Mouse (Mus musculus) kidney, embryonic 14.5 days (tissue): ENCODE measurements around the gene Chaf1a. TPM values are rescaled to one million over a fixed set of nuclear protein-coding genes. Genes with fewer than 3 reads are reported as not detected.
"Not testable (repeated sequence)": the region's sequence is repeated elsewhere in the genome, so short reads cannot be mapped to it uniquely, and the experiment has no call there.

Source experiments
- ATAC-seq: fragments of 200-750 bp; cut with Nextera tagmentation; 2 replicates; pipeline ENCODE4 v1.8.0; 2017; ENCODE audit warnings: moderate number of reproducible peaks, mild to moderate bottlenecking, moderate TSS enrichment, moderate library complexity; ENCODE audit not compliant: low FRiP score, low TSS enrichment
- H3K27ac ChIP-seq: fragments of 300-500 bp; sonication (generic); 2 replicates; pipeline ENCODE4 v1.5.1; 2014; ENCODE audit warnings: low read depth, mild to moderate bottlenecking, low read length, moderate library complexity, mixed read lengths
- H3K27me3 ChIP-seq: fragments of 300-500 bp; sonication (generic); 2 replicates; pipeline ENCODE4 v1.6.1; 2014; ENCODE audit warnings: mild to moderate bottlenecking, low read length; ENCODE audit not compliant: control insufficient read depth, insufficient read depth
- H3K36me3 ChIP-seq: fragments of 300-500 bp; sonication (generic); 2 replicates; pipeline ENCODE4 v1.6.1; 2014; ENCODE audit warnings: low read length, mixed read lengths; ENCODE audit not compliant: control insufficient read depth, insufficient read depth
- H3K4me1 ChIP-seq: fragments of 300-500 bp; sonication (generic); 2 replicates; pipeline ENCODE4 v1.6.1; 2014; ENCODE audit warnings: low read length, mixed read lengths; ENCODE audit not compliant: control insufficient read depth, insufficient read depth
- H3K4me2 ChIP-seq: fragments of 300-500 bp; sonication (generic); replicated peaks from 2 replicates; pipeline ENCODE4 v1.6.1; 2014; ENCODE audit warnings: low read depth, mild to moderate bottlenecking, low read length
- H3K4me3 ChIP-seq: fragments of 300-500 bp; sonication (generic); 2 replicates; pipeline ENCODE4 v1.5.1; 2014; ENCODE audit warnings: mild to moderate bottlenecking, low read length
- H3K9ac ChIP-seq: fragments of 300-500 bp; sonication (generic); 2 replicates; pipeline ENCODE4 v1.6.1; 2014; ENCODE audit warnings: low read depth, mild to moderate bottlenecking, low read length, moderate library complexity
- H3K9me3 ChIP-seq: fragments of 300-500 bp; sonication (generic); 2 replicates; pipeline ENCODE4 v1.6.1; 2016; ENCODE audit warnings: low read length; ENCODE audit not compliant: control insufficient read depth
- WGBS: fragments of 180-500 bp; shearing (Covaris S2); extraction: QIAGEN DNeasy Blood & Tissue Kit; methylation state at CpG from one replicate; pipeline ENCODE4 v1.1.7; 2014; 5-methylcytosine and 5-hydroxymethylcytosine counted together
- polyA plus RNA-seq: library from polyadenylated mRNA; unstranded; fragments of >200 nt; fragmentation: Nextera tagmentation; extraction: Ambion mirVana; gene quantifications from 2 replicates; pipeline ENCODE4 v1.2.1, GENCODE M21; 2014

Gene Chaf1a
- polyA plus RNA-seq, 1 experiment from 2014 or later, result 25.4 TPM

GRCm38 (mm10) chr17:56069066-56069465 is 28.8 kb downstream of the Chaf1a start:
- Histone ChIP-seq H3K9ac (no peak overlapping the region), H3K9me3 (no peaks in the 10 kb centered on the region), H3K4me2 (no peak overlapping the region), H3K36me3 (peaks cover 88% of the 10 kb centered on the region), H3K4me1 (peaks cover 3% of the 10 kb centered on the region), H3K27me3 (no peaks in the 10 kb centered on the region), H3K27ac (no peak overlapping the region), H3K4me3 (no peak overlapping the region)
- no peak for ATAC-seq
- 97% methylated on average over 14 of the region's 14 CpGs for WGBS

GRCm38 (mm10) chr17:56071126-56071525 is 30.9 kb downstream of the Chaf1a start:
- Histone ChIP-seq H3K27me3 (no peaks in the 10 kb centered on the region), H3K4me1 (peaks cover 10% of the 10 kb centered on the region), H3K9me3 (no peaks in the 10 kb centered on the region), H3K4me3 (no peak overlapping the region), H3K4me2 (no peak overlapping the region), H3K36me3 (peaks cover 68% of the 10 kb centered on the region), H3K27ac (no peak overlapping the region), H3K9ac (no peak overlapping the region)
- ATAC-seq, result no peak

DNA sequence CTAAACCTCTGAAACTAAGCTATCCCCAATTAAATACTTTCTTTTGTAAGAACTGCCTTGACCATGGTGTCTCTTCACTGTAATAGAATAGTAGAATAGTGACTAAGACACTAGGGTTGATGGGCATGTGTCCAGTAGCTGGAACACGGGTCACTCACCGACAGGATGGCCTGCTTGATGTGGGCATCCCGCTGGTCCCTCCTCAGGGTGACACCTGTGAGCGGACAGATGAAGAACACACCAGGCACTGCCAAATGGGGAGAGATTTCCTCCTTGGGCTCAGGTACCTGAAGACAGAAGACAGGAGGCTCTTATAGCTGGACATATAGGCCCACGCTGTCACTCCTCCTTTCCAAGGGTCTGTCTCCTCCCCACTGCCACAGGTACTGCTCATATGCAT is 32.0 kb downstream of the Chaf1a start:
- H3K9ac ChIP-seq, result no peak overlapping the region
- 86% methylated on average over 5 of the region's 5 CpGs for WGBS
- peaks cover 57% of the 10 kb centered on the region for H3K36me3 ChIP-seq
- ATAC-seq, result no peak
- H3K27me3 ChIP-seq, result no peaks in the 10 kb centered on the region
- H3K27ac ChIP-seq, result no peak overlapping the region
- H3K4me1 ChIP-seq, result peaks cover 10% of the 10 kb centered on the region
- no peak overlapping the region for H3K4me3 ChIP-seq
- no peak overlapping the region for H3K4me2 ChIP-seq
- no peaks in the 10 kb centered on the region for H3K9me3 ChIP-seq

DNA sequence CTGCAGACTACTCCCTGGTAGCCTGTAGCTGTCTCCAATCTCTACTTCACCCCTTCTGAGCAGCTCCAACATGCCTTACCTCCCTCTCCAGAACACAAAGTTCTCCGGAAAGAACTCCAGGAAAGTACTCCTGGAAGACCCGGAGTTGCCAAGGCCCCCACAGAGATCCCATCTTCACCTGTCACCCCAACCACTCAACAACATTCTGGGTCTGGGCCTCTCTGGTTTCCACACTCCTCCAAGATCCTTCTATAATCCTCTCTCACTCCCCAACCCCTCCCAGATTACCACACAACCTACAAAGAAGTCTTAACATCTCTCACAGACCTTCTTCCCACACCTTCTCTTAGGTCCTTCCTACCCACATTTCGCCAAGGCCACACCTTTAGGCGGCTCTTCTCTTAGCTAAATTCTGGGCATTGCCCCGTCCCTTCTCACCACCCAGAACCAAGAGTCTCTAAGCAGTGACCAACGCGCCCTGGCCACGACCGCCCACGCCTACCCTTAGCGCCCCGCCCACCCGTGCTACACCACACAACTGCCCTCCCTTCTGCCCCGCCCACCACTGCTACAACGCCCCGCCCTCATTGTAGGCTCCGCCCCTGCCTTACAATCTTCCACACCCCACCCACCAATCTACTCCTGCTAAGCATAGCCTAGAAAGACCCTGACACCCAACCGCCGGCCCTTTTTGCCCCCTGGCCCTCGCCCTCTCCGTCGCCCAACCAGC is 34.0 kb downstream of the Chaf1a start:
- WGBS, result 7% methylated on average over 22 of the region's 22 CpGs
- peak overlapping the region; percentile 98 for H3K27ac ChIP-seq
- peaks cover 10% of the 10 kb centered on the region for H3K4me1 ChIP-seq
- ATAC-seq, result peak; percentile 29
- H3K4me2 ChIP-seq, result peak overlapping the region; percentile 59
- peak overlapping the region; percentile 74 for H3K9ac ChIP-seq
- peak overlapping the region; percentile 80 for H3K4me3 ChIP-seq
- H3K36me3 ChIP-seq, result peaks cover 36% of the 10 kb centered on the region
- no peaks in the 10 kb centered on the region for H3K9me3 ChIP-seq
- H3K27me3 ChIP-seq, result no peaks in the 10 kb centered on the region

DNA sequence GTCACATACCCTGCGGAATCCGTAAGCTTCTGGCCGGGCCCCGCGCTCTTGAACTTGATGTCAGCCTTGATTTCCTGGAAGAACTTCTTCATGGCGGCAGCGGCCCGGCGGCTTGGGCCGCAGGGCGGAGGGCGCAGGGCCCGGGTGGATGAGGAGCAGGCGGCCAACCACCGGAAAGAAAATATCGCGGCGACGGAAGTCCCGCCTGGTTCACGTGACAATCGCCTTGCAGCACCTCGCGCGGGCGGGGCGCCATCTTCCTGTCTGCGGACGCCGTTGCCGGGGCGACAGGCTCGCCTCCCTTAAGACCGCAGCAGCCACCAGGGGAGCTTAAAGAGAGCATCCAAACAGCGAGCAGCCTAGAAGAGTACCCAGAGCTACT is 34.6 kb downstream of the Chaf1a start, which contains the start of gene Ubxn6:
Gene Ubxn6, minus strand, starts transcription at position 202 of the 382 bp plus-strand sequence.
- peaks cover 10% of the 10 kb centered on the region for H3K4me1 ChIP-seq
- peak within 1 kb of the TSS; percentile 98 for H3K27ac ChIP-seq
- H3K4me2 ChIP-seq, result peak within 1 kb of the TSS; percentile 59
- H3K4me3 ChIP-seq, result peak within 1 kb of the TSS; percentile 80
- peaks cover 31% of the 10 kb centered on the region for H3K36me3 ChIP-seq
- WGBS, result 0% methylated on average over 35 of the region's 35 CpGs
- ATAC-seq, result peak; percentile 56
- no peaks in the 10 kb centered on the region for H3K9me3 ChIP-seq
- peak within 1 kb of the TSS; percentile 74 for H3K9ac ChIP-seq
- no peaks in the 10 kb centered on the region for H3K27me3 ChIP-seq

- 94% methylated on average over 5 of the region's 5 CpGs for WGBS
- Histone ChIP-seq H3K4me3 (no peak overlapping the region), H3K27me3 (no peaks in the 10 kb centered on the region), H3K27ac (no peak overlapping the region), H3K9ac (no peak overlapping the region), H3K4me2 (no peak overlapping the region), H3K4me1 (peaks cover 26% of the 10 kb centered on the region), H3K36me3 (peaks cover 7% of the 10 kb centered on the region), H3K9me3 (no peaks in the 10 kb centered on the region)
- ATAC-seq, result no peak
Measured at GRCm38 (mm10) chr17:56077523-56077922, 37.3 kb downstream of the Chaf1a start.

GRCm38 (mm10) chr17:56078361-56078760 is 38.1 kb downstream of the Chaf1a start:
- ATAC-seq, H3K9me3 ChIP-seq, H3K36me3 ChIP-seq, H3K27me3 ChIP-seq, H3K9ac ChIP-seq, H3K27ac ChIP-seq: not testable (repeated sequence)
- Histone ChIP-seq H3K4me3 (peak overlapping the region; percentile 14; the same call in 1 of the 2 replicates), H3K4me1 (peaks cover 26% of the 10 kb centered on the region), H3K4me2 (peak overlapping the region; percentile 31)
- 67% methylated on average over 9 of the region's 9 CpGs for WGBS

DNA sequence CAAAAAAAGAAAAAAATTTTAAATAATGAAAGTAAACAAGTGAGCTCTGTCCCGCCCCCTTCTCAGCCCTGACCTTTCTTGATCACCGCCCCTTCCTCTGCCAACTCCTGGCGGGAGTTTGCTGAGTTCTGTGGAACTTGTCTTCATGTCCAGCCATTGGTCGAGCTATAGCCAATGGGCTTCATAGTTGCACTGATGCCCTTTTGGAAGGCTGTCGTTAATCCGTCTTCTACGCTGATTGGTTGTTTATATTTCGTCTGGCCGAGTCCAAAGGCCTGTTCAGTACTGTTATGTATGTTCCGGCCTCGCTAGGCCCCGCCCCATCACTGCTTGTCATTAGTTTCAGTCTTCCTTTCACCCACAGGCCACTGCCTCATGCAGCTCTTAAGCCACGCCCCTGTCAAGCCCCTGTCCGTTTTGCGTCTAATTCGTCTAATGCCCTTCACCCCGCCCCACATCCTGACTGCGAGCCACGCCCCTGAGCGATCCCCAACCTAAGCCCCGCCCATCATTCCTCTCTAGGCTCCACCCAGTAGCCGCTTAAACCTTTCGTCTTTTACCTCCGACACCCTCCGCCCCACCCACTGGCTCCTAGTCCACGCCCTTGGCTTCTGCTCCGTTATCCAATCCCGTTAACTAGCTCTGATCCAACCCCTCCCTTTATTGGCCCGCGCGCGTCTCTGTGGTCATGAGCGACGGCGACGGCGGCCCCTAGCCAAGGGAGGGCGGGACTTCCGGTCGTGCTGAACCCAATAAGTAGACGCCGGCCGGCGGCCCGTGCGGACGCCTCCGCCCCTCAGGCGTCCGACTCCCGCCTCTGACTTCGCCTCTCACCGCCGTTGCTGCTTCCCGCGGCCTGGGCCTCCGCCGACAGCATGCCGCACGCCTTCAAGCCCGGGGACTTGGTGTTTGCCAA is 38.9 kb downstream of the Chaf1a start, which contains the start of gene Hdgfl2:
Gene Hdgfl2, plus strand, starts transcription at position 755 of the 916 bp plus-strand sequence.
- Histone ChIP-seq H3K36me3 (peaks cover 10% of the 10 kb centered on the region; the same call in 1 of the 2 replicates), H3K27me3 (no peaks in the 10 kb centered on the region), H3K4me3 (peak within 1 kb of the TSS; percentile 90), H3K9me3 (no peaks in the 10 kb centered on the region), H3K4me2 (peak within 1 kb of the TSS; percentile 97), H3K27ac (no peak within 1 kb of the TSS), H3K9ac (peak within 1 kb of the TSS; percentile 85), H3K4me1 (peaks cover 22% of the 10 kb centered on the region)
- peak; percentile 93 for ATAC-seq
- under 1% methylated on average over 61 of the region's 61 CpGs for WGBS
